Mouse (Mus musculus): ENCODE results near the gene Mlxipl. TPM values are rescaled to one million over a fixed set of nuclear protein-coding genes. Genes with fewer than 3 reads are reported as not detected.

Gene Mlxipl
- total and polyA plus RNA-seq, 3 experiments = not detected

DNA sequence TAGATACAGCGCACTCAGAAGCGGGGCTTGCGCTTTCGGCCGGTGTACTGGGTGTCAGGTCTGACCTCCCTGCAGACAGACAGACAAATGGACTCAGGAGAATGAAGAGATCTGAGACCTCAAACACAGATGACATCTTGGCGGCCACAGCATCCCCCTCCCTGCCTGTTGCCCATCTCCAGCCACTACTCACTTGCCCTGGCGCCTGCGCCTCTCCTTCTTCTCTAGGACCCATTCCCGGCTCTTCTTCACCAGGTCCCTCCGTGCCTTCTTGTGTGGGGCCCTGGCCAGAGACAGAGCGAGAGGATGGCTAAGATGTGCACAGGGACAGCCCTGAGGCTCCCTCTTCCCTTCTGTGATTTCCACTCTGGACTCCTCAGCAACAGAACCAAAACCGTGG lies 36.3 kb upstream of the Mlxipl start:
- Histone ChIP-seq H3K79me2 (ENCODE audit: control insufficient read depth, insufficient read depth, low read length, poor library complexity) (no peaks in the 10 kb centered on the region), H3K27me3 (ENCODE audit: control insufficient read depth in 1 of 2, insufficient read depth in 2 of 2, low read length in 2 of 2) (no peaks in the 10 kb centered on the region), H3K9me3 (replicated peaks; ENCODE audit: insufficient read depth, low read length) (no peaks in the 10 kb centered on the region), H3K4me3 (ENCODE audit: control insufficient read depth in 1 of 2, insufficient read depth in 1 of 2, low read depth in 2 of 2, low read length in 2 of 2) (no peak overlapping the region), H3K9ac (ENCODE audit: control insufficient read depth, low read depth, low read length, poor library complexity, severe bottlenecking) (no peak overlapping the region), H3K4me1 (ENCODE audit: control insufficient read depth in 1 of 2, insufficient read depth in 2 of 2, low read length in 2 of 2) (no peaks in the 10 kb centered on the region), H3K36me3 (ENCODE audit: control insufficient read depth in 1 of 2, insufficient read depth in 2 of 2, low read length in 2 of 2) (peaks cover 0 to 2% of the 10 kb centered on the region in 2 experiments; a peak in 1 of 4 replicates), H3K27ac (ENCODE audit: control insufficient read depth, low read depth, low read length) (no peak overlapping the region)
- DNase-seq (ENCODE audit: low read depth, low spot score) = no peak
- TF ChIP-seq RCOR1 (IDR thresholded peaks at IDR 0.05; ENCODE audit: low read depth, low read length) (no peak), USF2 (IDR thresholded peaks at IDR 0.05; ENCODE audit: borderline replicate concordance in 1 of 2, insufficient read depth in 1 of 2, low read depth in 1 of 2, low read length in 2 of 2) (no peak), UBTF (IDR thresholded peaks at IDR 0.05; ENCODE audit: borderline replicate concordance, insufficient read depth, low read depth, low read length) (no peak), CHD1 (IDR thresholded peaks at IDR 0.05; ENCODE audit: low read depth, low read length) (no peak)

DNA sequence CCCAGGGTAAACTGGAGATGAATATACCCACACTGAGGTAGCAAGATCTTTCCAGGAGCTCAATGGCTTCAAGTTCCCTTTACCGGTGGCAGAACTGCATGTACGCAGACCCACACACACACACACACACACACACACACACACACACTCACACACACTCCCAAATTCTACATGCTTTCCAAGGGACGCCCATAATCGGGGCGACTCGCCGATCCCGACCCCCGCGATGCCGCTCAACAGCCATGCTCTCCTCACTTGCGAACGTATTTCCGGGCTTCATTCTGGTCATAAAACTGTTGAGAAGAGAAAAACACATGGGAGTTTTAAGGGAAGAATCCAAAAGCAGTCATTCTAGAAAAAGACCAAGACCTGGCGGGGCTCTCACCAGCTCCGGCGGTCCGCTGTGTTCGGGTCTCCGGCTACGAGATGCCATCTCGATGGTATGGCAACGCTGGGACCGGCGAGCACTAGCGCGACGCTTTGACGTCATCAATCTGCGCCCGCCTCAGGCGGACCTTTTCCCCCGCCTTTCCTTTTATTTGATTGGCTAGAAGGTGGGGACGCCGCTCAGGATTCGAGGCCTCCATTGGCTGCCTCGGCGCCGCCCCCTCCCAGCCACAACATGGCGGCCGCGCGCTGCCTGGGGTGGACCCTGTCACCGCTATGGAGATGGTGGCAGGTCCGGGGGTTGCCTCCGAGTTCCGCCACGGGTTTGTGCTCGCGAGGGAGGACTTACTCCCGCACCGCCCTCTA lies 25.9 kb upstream of the Mlxipl start, which contains the start of gene Dnajc30:
TSS of gene Dnajc30 (plus strand) at position 574 of the 753 bp plus-strand sequence.
- Histone ChIP-seq H3K9me3 (replicated peaks; ENCODE audit: insufficient read depth, low read length) (no peaks in the 10 kb centered on the region), H3K27me3 (ENCODE audit: control insufficient read depth in 1 of 2, insufficient read depth in 2 of 2, low read length in 2 of 2) (no peaks in the 10 kb centered on the region), H3K4me1 (ENCODE audit: control insufficient read depth in 1 of 2, insufficient read depth in 2 of 2, low read length in 2 of 2) (peaks cover 3 to 13% of the 10 kb centered on the region in 2 experiments), H3K79me2 (ENCODE audit: control insufficient read depth, insufficient read depth, low read length, poor library complexity) (peaks cover 22% of the 10 kb centered on the region), H3K9ac (ENCODE audit: control insufficient read depth, low read depth, low read length, poor library complexity, severe bottlenecking) (peak within 1 kb of the TSS; percentile 93), H3K27ac (ENCODE audit: control insufficient read depth, low read depth, low read length) (peak within 1 kb of the TSS; percentile 31), H3K4me3 (ENCODE audit: control insufficient read depth in 1 of 2, insufficient read depth in 1 of 2, low read depth in 2 of 2, low read length in 2 of 2) (peak within 1 kb of the TSS; percentile 82 to 92), H3K36me3 (ENCODE audit: control insufficient read depth in 1 of 2, insufficient read depth in 2 of 2, low read length in 2 of 2) (peaks cover 0 to 11% of the 10 kb centered on the region in 2 experiments; a peak in 3 of 4 replicates)
- peak; percentile 98 for DNase-seq (ENCODE audit: low read depth, low spot score)
- TF ChIP-seq RAD21 (IDR thresholded peaks at IDR 0.05; ENCODE audit: low read depth, low read length) (no peak), SMC3 (IDR thresholded peaks at IDR 0.05; ENCODE audit: low read depth, low read length) (no peak), ZMIZ1 (IDR thresholded peaks at IDR 0.05; ENCODE audit: low read depth, low read length) (peak; percentile 68), MEF2A (IDR thresholded peaks at IDR 0.05; ENCODE audit: extremely low read depth, insufficient replicate concordance, low read depth, low read length, poor library complexity, severe bottlenecking) (no peak), CHD2 (IDR thresholded peaks at IDR 0.05; ENCODE audit: low read length) (peak; percentile 28; the same call in 1 of the 2 replicates), MAZ (IDR thresholded peaks at IDR 0.05; ENCODE audit: low read depth, low read length) (peak; percentile 66; the same call in 1 of the 2 replicates), GABPA (IDR thresholded peaks at IDR 0.05; ENCODE audit: low read depth, low read length) (no peak), HCFC1 (IDR thresholded peaks at IDR 0.05; ENCODE audit: low read depth, low read length) (peak; percentile 92), TBP (IDR thresholded peaks at IDR 0.05; ENCODE audit: low read depth, low read length) (peak; percentile 70), MAFK (IDR thresholded peaks at IDR 0.05; ENCODE audit: borderline replicate concordance, low read depth, low read length) (no peak), UBTF (IDR thresholded peaks at IDR 0.05; ENCODE audit: borderline replicate concordance, insufficient read depth, low read depth, low read length) (no peak), ZC3H11A (IDR thresholded peaks at IDR 0.05; ENCODE audit: low read depth, low read length) (no peak; the same call in 1 of the 2 replicates), GATA1 (IDR thresholded peaks at IDR 0.05; ENCODE audit: low read depth, low read length) (no peak), MAX (IDR thresholded peaks at IDR 0.05; ENCODE audit: low read length) (peak; percentile 81), RCOR1 (IDR thresholded peaks at IDR 0.05; ENCODE audit: low read depth, low read length) (no peak), MYC (IDR thresholded peaks at IDR 0.05; ENCODE audit: low read depth, low read length) (peak; percentile 73; the same call in 1 of the 2 replicates), BHLHE40 (IDR thresholded peaks at IDR 0.05; ENCODE audit: borderline replicate concordance, low read depth, low read length) (no peak), JUND (IDR thresholded peaks at IDR 0.05; ENCODE audit: low read depth, low read length) (no peak), NRF1 (IDR thresholded peaks at IDR 0.05; ENCODE audit: insufficient read depth, low read depth, low read length, poor library complexity, severe bottlenecking) (0 out of 2 replicates have a peak, but pooled peaks have one; percentile 37), TAL1 (IDR thresholded peaks at IDR 0.05; ENCODE audit: low read length) (no peak), POLR2AphosphoS2 (IDR thresholded peaks at IDR 0.05; ENCODE audit: low read length) (peak; percentile 72; the same call in 1 of the 2 replicates), KAT2A (conservative IDR thresholded peaks at IDR 0.05; ENCODE audit: low read depth, low read length) (no peak; the same call in 1 of the 2 replicates), USF1 (IDR thresholded peaks at IDR 0.05; ENCODE audit: low read depth, low read length) (no peak), TCF12 (IDR thresholded peaks at IDR 0.05; ENCODE audit: low read depth, low read length) (peak; percentile 52; the same call in 1 of the 2 replicates), POLR2AphosphoS5 (IDR thresholded peaks at IDR 0.05; ENCODE audit: borderline replicate concordance, low read depth, low read length) (no peak), ZKSCAN1 (IDR thresholded peaks at IDR 0.05; ENCODE audit: low read depth, low read length) (no peak)
